Mouse (Mus musculus) yolk sac, embryonic 10.5 days (tissue): ENCODE data around the gene Fam171a2.
"Not testable (repeated sequence)": the region's sequence is repeated elsewhere in the genome, so short reads cannot be mapped to it uniquely, and the experiment has no call there.

ENCODE experiments used
- DNase-seq: peaks from one replicate; pipeline ENCODE4 v3.0.0-alpha.2; 2017; ENCODE audit warnings: low spot score

Fam171a2 gene

DNA sequence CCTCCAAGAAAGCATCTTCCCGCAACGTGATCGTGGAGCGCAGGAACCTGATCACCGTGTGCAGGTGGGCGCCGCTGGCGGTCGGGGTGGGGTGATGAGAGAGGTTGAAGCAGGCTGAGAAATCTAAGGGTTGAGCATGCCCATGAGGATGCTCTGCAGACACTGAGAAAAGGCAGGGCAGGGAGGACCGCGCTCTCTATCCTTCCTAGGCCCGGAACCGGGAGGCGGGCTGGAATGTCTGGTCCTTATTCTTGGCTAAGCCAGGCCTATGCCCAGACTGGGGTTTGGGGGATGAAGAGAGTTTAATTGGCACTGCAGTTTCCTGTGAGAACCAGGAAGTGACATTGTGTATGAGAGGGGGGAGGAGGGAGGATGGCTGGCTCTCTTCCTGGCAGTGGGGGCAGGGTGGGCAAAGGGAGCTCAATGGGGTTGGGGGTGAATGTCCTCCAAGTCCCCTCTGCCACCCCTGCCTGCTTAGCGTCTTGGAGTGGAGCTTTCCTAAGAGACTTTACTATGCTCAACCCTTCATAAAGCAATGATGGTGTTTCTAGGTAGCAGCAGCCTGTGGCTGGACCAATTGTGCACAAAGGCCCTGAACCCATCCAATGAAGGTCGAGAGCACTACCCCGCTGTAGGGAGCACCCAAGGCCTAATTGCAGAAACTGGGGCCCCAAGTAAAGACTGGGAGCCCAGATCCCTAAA lies 53.6 kb downstream of the Fam171a2 start:
- DNase-seq, result no peak

GRCm38 (mm10) chr11:102393238-102393634 lies 54.2 kb downstream of the Fam171a2 start, which contains the start of gene Rundc3a:
Rundc3a (plus strand) TSS chr11:102393403.
- peak; percentile 85 for DNase-seq

DNA sequence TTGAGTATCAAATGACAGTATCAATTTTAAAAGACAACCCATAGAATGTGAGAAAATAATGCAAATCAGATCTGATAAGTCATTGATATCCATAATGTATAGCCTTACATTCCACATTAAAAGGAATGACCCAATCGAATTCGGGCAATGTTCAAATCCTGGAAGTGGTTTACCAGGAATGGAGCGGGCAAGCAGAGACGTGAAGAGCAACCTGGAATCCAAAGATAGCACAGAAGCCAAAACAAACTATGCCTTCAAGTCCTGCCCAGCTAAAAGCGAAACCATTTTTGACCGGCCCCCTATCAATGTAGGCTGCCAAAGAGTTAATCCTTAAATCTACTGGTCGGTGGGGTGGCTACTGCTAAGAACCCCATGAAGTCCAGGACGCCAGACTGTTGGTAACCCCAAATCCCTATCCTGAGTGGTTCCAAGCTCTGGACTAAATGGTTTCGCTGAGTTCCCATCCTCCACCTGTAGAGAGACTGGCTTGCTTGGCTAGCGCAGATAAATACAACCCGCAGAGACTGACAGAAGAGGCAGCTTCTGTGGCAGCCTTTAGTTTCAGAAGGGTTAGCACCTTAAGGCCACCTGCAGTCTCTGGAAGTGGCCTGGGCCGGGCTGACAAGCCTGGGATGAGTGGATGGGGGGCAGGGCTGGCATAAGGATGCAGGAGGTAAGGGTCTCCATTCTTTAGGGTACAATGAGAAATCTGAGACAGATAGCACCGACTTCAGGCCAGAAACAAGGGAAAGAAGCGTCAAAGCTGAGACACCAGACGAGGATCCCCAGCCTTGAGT lies 54.8 kb downstream of the Fam171a2 start:
- DNase-seq, result no peak

DNA sequence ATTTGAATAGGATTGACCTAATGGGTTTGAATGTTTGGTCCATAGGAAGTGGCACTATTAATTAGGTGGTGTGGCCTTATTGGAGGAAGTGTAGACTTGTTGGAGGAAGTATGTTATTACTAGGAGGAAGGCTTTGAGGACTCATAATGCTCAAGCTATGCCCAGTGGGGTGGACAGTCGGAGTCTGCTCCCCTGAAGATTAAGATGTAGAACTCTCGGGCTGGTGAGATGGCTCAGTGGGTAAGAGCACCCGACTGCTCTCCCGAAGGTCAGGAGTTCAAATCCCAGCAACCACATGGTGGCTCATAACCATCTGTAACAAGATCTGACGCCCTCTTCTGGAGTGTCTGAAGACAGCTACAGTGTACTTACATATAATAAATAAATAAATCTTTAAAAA lies 58.0 kb downstream of the Fam171a2 start:
- not testable (repeated sequence) for DNase-seq
